9 mouse cellular contexts compared by ENCODE assay signal in genomic region chr9:30264533-30265168, GRCm38 (mm10).
DNase-seq lines count a peak whose midpoint lies in the region; ATAC-seq lines count a peak whose summit lies in the region.
"Had no signal": no experiment of that assay in that cellular context is flagged by ENCODE, and none has a peak within 500 bp of the region (broad histone marks: within the 10 kb centered on the region; RNA-seq: fewer than 3 reads in every experiment).

No protein-coding gene starts in this region.

- H3K9ac ChIP-seq in midbrain, embryonic 11.5 days (ENCODE audit: low read length) = no peak overlapping the region
- no peak overlapping the region for H3K9ac ChIP-seq in stomach, embryonic 15.5 days
- H3K9ac ChIP-seq: liver, embryonic 15.5 days had no signal

- no peaks in the 10 kb centered on the region for H3K36me3 ChIP-seq in midbrain, embryonic 11.5 days (ENCODE audit: control insufficient read depth, insufficient read depth, low read length)
- no peaks in the 10 kb centered on the region for H3K36me3 ChIP-seq in stomach, embryonic 15.5 days
- H3K36me3 ChIP-seq: liver, embryonic 15.5 days had no signal

- H3K4me1 ChIP-seq in midbrain, embryonic 11.5 days (ENCODE audit: control insufficient read depth, insufficient read depth, low read length) = no peaks in the 10 kb centered on the region
- H3K4me1 ChIP-seq in stomach, embryonic 15.5 days = no peaks in the 10 kb centered on the region
- H3K4me1 ChIP-seq: liver, embryonic 15.5 days had no signal

- no peak overlapping the region for H3K4me3 ChIP-seq in midbrain, embryonic 11.5 days (ENCODE audit: low read depth, low read length)
- no peak overlapping the region for H3K4me3 ChIP-seq in stomach, embryonic 15.5 days (replicated peaks)
- H3K4me3 ChIP-seq: liver, embryonic 15.5 days had no signal

- no peak overlapping the region for H3K4me2 ChIP-seq in midbrain, embryonic 11.5 days
- no peak overlapping the region for H3K4me2 ChIP-seq in stomach, embryonic 15.5 days
- H3K4me2 ChIP-seq: liver, embryonic 15.5 days had no signal

- WGBS in midbrain, embryonic 11.5 days = 29% methylated on average over 11 of the region's 11 CpGs
- 22% methylated on average over 11 of the region's 11 CpGs for WGBS in stomach, embryonic 15.5 days

- H3K9me3 ChIP-seq in midbrain, embryonic 11.5 days (ENCODE audit: control insufficient read depth, low read length) = no peaks in the 10 kb centered on the region
- no peaks in the 10 kb centered on the region for H3K9me3 ChIP-seq in stomach, embryonic 15.5 days
- H3K9me3 ChIP-seq: liver, embryonic 15.5 days had no signal

- H3K27me3 ChIP-seq in midbrain, embryonic 11.5 days (ENCODE audit: control insufficient read depth, insufficient read depth, low read length) = no peaks in the 10 kb centered on the region
- no peaks in the 10 kb centered on the region for H3K27me3 ChIP-seq in stomach, embryonic 15.5 days (replicated peaks)
- H3K27me3 ChIP-seq: liver, embryonic 15.5 days had no signal

- ATAC-seq in CD4-positive, CD25-positive, alpha-beta regulatory T cell, adult 4 months = no peak
- ATAC-seq in midbrain, embryonic 11.5 days (ENCODE audit: low FRiP score) = peak; percentile 90
- peak; percentile 75; the same call in 1 of the 2 replicates for ATAC-seq in stomach, embryonic 15.5 days (ENCODE audit: insufficient read depth, low FRiP score, low read depth)

- peak; percentile 0 for DNase-seq in CD4-positive, CD25-positive, alpha-beta regulatory T cell, adult 2 months (ENCODE audit: low read depth, low spot score)
- peak; percentile 72 for DNase-seq in cerebellum, adult 9-10 months
- peak; percentile 93 for DNase-seq in forelimb bud, embryonic 11.5 days (ENCODE audit: low read depth, low spot score)
- DNase-seq in hindlimb bud, embryonic 11.5 days (ENCODE audit: extremely low spot score, low read depth, low spot score) = peak; percentile 94
- peak; percentile 80 to 85 for DNase-seq in left cerebral cortex, adult 18-20 months (ENCODE audit: low spot score in 2 of 2)
- peak; percentile 98 for DNase-seq in midbrain, embryonic 11.5 days (ENCODE audit: low spot score, missing footprints)

- H3K27ac ChIP-seq in midbrain, embryonic 11.5 days (ENCODE audit: low read depth, low read length) = no peak overlapping the region
- no peak overlapping the region for H3K27ac ChIP-seq in stomach, embryonic 15.5 days
- H3K27ac ChIP-seq: liver, embryonic 15.5 days had no signal

Comparison
In these comparisons a context has a peak if more than half of its experiments do, and no peak if none do; other contexts are left out.
1. DNase-seq: peak in every context shown above with its lines; median percentile 98 in midbrain, embryonic 11.5 days; 94 in hindlimb bud, embryonic 11.5 days; 93 in forelimb bud, embryonic 11.5 days; 82 in left cerebral cortex, adult 18-20 months; 72 in cerebellum, adult 9-10 months; 0 in CD4-positive, CD25-positive, alpha-beta regulatory T cell, adult 2 months.